Mouse (Mus musculus) midbrain, embryonic 11.5 days (tissue): ENCODE measurements around the gene Klf1. TPM values are rescaled to one million over a fixed set of nuclear protein-coding genes. Genes with fewer than 3 reads are reported as not detected.
A peak's percentile ranks its signal among the peaks of the same experiment; 100 is the strongest.

Experiments
- ATAC-seq: fragments of 200-750 bp; cut with Nextera tagmentation; 2 replicates; pipeline ENCODE4 v1.8.0; 2017; ENCODE audit warnings: moderate TSS enrichment, moderate library complexity; ENCODE audit not compliant: low FRiP score
- DNase-seq: peaks from one replicate; pipeline ENCODE4 v3.0.0; 2015; ENCODE audit warnings: low spot score; ENCODE audit errors: missing footprints
- H3K27ac ChIP-seq: fragments of 300-500 bp; sonication (generic); 2 replicates; pipeline ENCODE4 v1.5.1; 2014; ENCODE audit warnings: low read depth, low read length
- H3K27me3 ChIP-seq: fragments of 300-500 bp; sonication (generic); 2 replicates; pipeline ENCODE4 v1.6.1; 2014; ENCODE audit warnings: mild to moderate bottlenecking, low read length, moderate library complexity, mixed read lengths; ENCODE audit not compliant: control insufficient read depth, insufficient read depth
- H3K36me3 ChIP-seq: fragments of 300-500 bp; sonication (generic); 2 replicates; pipeline ENCODE4 v1.6.1; 2014; ENCODE audit warnings: mild to moderate bottlenecking, low read length, moderate library complexity, mixed read lengths; ENCODE audit not compliant: control insufficient read depth, insufficient read depth
- H3K4me1 ChIP-seq: fragments of 300-500 bp; sonication (generic); 2 replicates; pipeline ENCODE4 v1.6.1; 2014; ENCODE audit warnings: low read length; ENCODE audit not compliant: control insufficient read depth, insufficient read depth
- H3K4me2 ChIP-seq: fragments of 300-500 bp; sonication (generic); 2 replicates; pipeline ENCODE4 v1.6.1; 2014; ENCODE audit warnings: mild to moderate bottlenecking, moderate library complexity
- H3K4me3 ChIP-seq: fragments of 300-500 bp; sonication (generic); 2 replicates; pipeline ENCODE4 v1.5.1; 2014; ENCODE audit warnings: low read depth, low read length
- H3K9ac ChIP-seq: fragments of 300-500 bp; sonication (generic); 2 replicates; pipeline ENCODE4 v1.6.1; 2014; ENCODE audit warnings: low read length
- H3K9me3 ChIP-seq: fragments of 300-500 bp; sonication (generic); 2 replicates; pipeline ENCODE4 v1.6.1; 2016; ENCODE audit warnings: low read length; ENCODE audit not compliant: control insufficient read depth
- WGBS: fragments of 180-500 bp; shearing (Covaris S2); extraction: QIAGEN DNeasy Blood & Tissue Kit; methylation state at CpG from one replicate; pipeline ENCODE4 v1.1.7; 2014; 5-methylcytosine and 5-hydroxymethylcytosine counted together
- polyA plus RNA-seq: library from polyadenylated mRNA; unstranded; fragments of >200 nt; fragmentation: Nextera tagmentation; extraction: Ambion mirVana; gene quantifications from 2 replicates; pipeline ENCODE4 v1.2.1, GENCODE M21; 2014

Gene Klf1
- polyA plus RNA-seq, 1 experiment from 2014 or later, result 13.7 TPM

DNA sequence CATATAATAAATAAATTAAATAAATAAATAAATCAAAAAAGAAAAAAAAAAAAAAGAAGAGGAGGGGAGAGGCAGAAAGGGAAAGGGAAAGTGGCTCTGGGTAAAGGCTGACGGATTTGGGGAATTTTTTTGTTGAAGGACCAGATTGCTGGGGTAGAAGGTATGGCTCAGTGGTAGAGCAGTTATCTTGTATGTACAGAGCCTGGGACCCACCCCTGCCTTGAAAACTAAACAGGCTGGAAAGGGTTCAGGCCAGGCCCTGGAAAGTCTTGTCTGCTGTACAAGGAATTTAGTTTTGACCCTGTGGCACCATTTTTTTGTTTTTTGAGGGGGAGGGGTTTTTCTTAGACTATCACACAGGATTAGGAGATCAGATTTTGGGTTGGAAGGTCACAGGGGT is 22.8 kb upstream of the Klf1 start:
- 96% methylated on average over 1 of the region's 1 CpGs for WGBS

DNA sequence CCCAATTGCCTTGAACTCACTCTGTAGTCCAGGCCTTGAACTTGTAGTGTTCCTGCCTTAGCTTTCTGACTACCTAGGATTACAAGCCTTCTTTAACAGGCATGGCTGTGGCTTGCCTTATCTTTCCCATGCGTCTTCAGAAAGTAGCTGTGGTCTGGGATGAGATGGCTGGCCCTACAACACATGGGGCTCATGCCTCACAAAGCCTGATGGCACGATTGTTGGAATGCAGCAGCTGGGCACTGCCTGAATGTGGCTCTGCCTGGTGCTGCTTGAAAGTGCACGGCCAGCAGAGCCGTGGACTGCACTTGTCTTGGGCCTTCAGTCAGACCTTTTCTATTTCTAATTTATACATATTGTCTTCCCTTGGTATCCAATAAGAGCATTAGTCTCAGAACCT is 17.0 kb upstream of the Klf1 start:
- DNase-seq, result no peak

More for the DNA sequence above, 22.8 kb upstream of the Klf1 start:
- H3K9ac ChIP-seq, result no peak overlapping the region
- no peaks in the 10 kb centered on the region for H3K9me3 ChIP-seq
- H3K4me1 ChIP-seq, result no peaks in the 10 kb centered on the region
- DNase-seq (no peak), ATAC-seq (no peak)
- no peaks in the 10 kb centered on the region for H3K36me3 ChIP-seq
- H3K4me3 ChIP-seq, result no peak overlapping the region
- H3K27ac ChIP-seq, result no peak overlapping the region
- H3K27me3 ChIP-seq, result no peaks in the 10 kb centered on the region
- H3K4me2 ChIP-seq, result no peak overlapping the region

DNA sequence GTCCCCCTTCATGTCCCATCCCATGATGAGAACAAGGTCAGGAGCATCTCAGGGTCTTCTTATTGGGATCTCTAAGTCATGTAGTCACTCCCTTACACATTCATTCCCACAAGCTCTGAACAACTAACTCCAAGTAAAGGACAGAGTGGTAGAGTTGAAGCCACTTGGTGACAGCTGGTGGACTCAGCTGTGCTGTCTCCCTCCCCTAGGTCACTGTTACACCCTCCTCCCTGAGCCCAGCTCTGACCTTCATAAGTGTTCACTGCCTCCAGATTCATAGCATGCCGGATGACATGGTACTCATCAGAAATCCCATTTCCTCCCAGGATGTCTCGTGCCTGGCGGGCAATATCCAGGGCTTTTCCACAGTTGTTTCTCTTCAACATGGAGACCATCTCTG is 13.4 kb upstream of the Klf1 start:
- 93% methylated on average over 3 of the region's 3 CpGs for WGBS
- H3K4me2 ChIP-seq, result no peak overlapping the region
- peaks cover 3% of the 10 kb centered on the region; the same call in 1 of the 2 replicates for H3K36me3 ChIP-seq
- no peak for DNase-seq
- no peaks in the 10 kb centered on the region for H3K9me3 ChIP-seq
- H3K27ac ChIP-seq, result no peak overlapping the region
- no peaks in the 10 kb centered on the region for H3K27me3 ChIP-seq
- no peak overlapping the region for H3K4me3 ChIP-seq
- H3K9ac ChIP-seq, result no peak overlapping the region
- no peak for ATAC-seq
- H3K4me1 ChIP-seq, result peaks cover 5% of the 10 kb centered on the region

More for the DNA sequence above, 17.0 kb upstream of the Klf1 start:
- H3K4me3 ChIP-seq, result no peak overlapping the region
- WGBS, result 87% methylated on average over 4 of the region's 4 CpGs
- H3K27me3 ChIP-seq, result no peaks in the 10 kb centered on the region
- no peak for ATAC-seq
- H3K9me3 ChIP-seq, result no peaks in the 10 kb centered on the region
- no peak overlapping the region for H3K4me2 ChIP-seq
- H3K36me3 ChIP-seq, result peaks cover 3% of the 10 kb centered on the region; the same call in 1 of the 2 replicates
- H3K9ac ChIP-seq, result no peak overlapping the region
- H3K4me1 ChIP-seq, result no peaks in the 10 kb centered on the region
- no peak overlapping the region for H3K27ac ChIP-seq

DNA sequence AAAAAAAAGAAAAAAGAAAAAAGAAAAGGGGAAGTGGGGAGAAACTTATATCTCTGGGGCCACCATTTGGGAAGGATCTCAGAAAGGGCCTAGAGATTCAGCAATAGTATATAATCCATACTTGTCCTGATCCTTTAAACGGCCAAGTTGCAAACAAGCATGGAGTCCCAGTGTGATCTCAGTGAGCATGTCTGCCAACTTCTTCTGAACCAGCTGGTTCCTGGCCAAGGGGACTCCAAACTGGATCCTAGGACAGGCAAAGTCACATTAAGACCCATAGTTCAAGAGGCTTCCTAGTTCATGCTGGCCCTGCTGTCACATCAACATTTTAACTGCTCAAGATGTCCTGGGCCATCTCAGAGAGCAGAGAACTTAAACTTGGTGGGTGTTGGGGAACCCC is 12.6 kb upstream of the Klf1 start:
- WGBS, result 93% methylated on average over 1 of the region's 1 CpGs
- Histone ChIP-seq H3K4me3 (no peak overlapping the region), H3K36me3 (peaks cover 3% of the 10 kb centered on the region; the same call in 1 of the 2 replicates), H3K9ac (no peak overlapping the region), H3K27ac (no peak overlapping the region), H3K4me2 (no peak overlapping the region), H3K9me3 (no peaks in the 10 kb centered on the region), H3K4me1 (peaks cover 5% of the 10 kb centered on the region), H3K27me3 (no peaks in the 10 kb centered on the region)
- no peak for ATAC-seq
- DNase-seq, result peak; percentile 56

DNA sequence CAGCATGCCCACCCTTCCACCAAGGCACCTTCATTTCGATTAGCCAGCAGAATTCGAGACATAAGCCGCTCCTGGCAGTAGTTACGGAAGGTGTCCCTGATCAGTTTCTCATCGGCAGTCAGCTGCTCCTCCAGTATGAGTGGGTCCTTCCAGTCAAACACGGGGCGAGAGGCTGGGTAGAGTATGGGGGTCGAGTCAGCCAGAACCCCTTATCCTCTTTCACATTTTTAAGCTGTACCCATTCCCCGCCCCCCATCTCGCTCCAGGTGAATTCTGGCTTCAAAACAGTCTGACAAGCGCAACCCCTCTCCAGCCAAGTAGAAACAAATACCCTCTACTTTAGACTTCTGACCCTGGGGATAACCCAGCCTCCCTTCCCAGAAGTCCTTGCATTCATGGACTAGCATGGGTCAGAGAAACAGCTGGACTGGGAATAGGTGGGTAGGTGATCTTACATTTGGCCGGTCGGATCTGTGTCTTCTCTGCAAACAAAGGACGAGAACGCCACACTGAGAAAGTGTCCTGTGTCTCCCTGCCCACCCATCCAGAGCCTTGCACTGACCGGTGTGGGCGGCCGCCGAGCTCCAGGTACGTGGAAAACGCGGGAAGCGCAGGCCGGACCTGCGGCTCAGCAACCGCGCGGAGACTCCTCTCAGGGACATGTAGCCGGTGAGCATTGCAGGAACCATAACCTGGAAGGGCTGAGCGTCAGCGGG is 8.6 kb upstream of the Klf1 start:
- DNase-seq (no peak), ATAC-seq (no peak; the same call in 1 of the 2 replicates)
- H3K27ac ChIP-seq, result no peak overlapping the region
- no peaks in the 10 kb centered on the region; the same call in 1 of the 2 replicates for H3K36me3 ChIP-seq
- H3K9me3 ChIP-seq, result no peaks in the 10 kb centered on the region
- H3K4me3 ChIP-seq, result peak overlapping the region; percentile 59
- peak overlapping the region; percentile 67 for H3K9ac ChIP-seq
- peak overlapping the region; percentile 80 for H3K4me2 ChIP-seq
- H3K4me1 ChIP-seq, result peaks cover 5% of the 10 kb centered on the region
- 13% methylated on average over 31 of the region's 31 CpGs for WGBS
- no peaks in the 10 kb centered on the region for H3K27me3 ChIP-seq

DNA sequence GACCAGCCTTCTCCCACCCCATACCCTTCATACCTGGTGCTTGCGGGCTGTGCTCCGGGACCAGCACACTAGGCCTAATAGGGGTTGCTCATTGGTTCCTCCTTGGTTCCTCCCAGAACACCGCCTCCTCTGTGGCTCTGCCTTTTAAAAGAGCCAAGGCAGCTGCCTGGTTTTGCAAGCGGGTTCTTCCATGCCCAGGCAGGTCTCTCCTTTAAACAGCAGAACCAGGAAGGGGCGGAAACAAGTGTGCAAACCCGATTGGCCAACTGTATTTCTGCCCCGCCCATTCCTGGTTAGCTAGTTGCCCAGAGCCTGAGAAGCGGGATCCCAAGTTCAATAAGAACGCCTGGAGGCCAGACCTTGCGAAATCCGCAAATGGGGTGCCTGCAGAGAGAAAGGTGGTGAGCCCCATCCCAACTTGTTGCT is 8.0 kb upstream of the Klf1 start, which contains the start of gene Gcdh:
Gene Gcdh, minus strand, starts transcription at position 213 of the 426 bp plus-strand sequence.
- H3K9me3 ChIP-seq, result no peaks in the 10 kb centered on the region
- H3K4me3 ChIP-seq, result peak within 1 kb of the TSS; percentile 59
- peaks cover 5% of the 10 kb centered on the region for H3K4me1 ChIP-seq
- ATAC-seq (peak; percentile 95), DNase-seq (peak; percentile 97)
- no peaks in the 10 kb centered on the region for H3K27me3 ChIP-seq
- WGBS, result under 1% methylated on average over 11 of the region's 11 CpGs
- H3K27ac ChIP-seq, result no peak within 1 kb of the TSS
- H3K9ac ChIP-seq, result peak within 1 kb of the TSS; percentile 67
- H3K4me2 ChIP-seq, result peak within 1 kb of the TSS; percentile 80
- no peaks in the 10 kb centered on the region; the same call in 1 of the 2 replicates for H3K36me3 ChIP-seq

DNA sequence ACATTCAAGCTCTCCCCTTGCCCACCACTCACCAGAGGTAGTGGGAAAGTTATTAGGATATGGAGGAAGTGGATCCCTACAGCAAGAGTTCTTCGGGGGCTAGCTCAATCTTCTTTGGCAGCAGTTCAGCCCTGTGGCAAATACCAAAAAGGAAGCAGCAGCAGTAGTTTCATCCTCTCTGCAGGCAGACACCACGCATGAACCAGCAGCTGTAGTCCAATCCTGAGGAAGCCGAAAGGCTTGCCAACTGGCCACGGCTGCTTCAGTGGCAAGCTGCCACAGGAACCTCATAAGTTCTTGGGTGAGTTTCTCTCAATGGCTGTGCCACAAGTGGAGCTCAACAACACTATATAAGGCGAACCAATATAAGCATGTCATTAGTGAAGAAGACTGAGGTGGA is 5.8 kb upstream of the Klf1 start:
- Histone ChIP-seq H3K9ac (no peak overlapping the region), H3K27me3 (no peaks in the 10 kb centered on the region), H3K9me3 (no peaks in the 10 kb centered on the region), H3K4me3 (no peak overlapping the region), H3K4me2 (no peak overlapping the region), H3K27ac (no peak overlapping the region), H3K4me1 (peaks cover 5% of the 10 kb centered on the region), H3K36me3 (no peaks in the 10 kb centered on the region; the same call in 1 of the 2 replicates)
- DNase-seq (no peak), ATAC-seq (no peak)
- WGBS, result 88% methylated on average over 5 of the region's 5 CpGs

DNA sequence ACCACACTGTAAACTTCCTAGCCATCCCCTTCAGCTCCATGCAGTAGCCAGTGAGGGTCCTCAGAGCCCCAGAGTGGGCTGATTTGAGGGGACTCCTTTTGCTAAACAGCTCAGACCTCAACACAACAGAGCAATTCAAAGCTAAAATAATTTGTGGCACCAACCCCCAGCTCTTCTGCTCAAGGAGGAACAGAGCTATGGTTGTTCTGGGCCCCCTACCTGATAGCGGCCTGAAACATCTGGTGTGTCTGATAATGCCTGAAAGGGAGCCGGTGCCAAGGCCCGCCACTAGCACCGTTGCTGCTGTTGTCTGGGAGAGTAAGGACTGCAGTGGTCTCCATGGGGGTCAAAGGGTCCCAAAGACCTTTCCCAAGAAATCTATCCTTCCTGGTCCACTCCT is 657 bp upstream of the Klf1 start:
- 56% methylated on average over 4 of the region's 4 CpGs for WGBS
- Histone ChIP-seq H3K9me3 (no peaks in the 10 kb centered on the region), H3K4me3 (no peak overlapping the region), H3K27me3 (peaks cover 6% of the 10 kb centered on the region; the same call in 1 of the 2 replicates), H3K9ac (no peak overlapping the region), H3K4me2 (no peak overlapping the region), H3K4me1 (peaks cover 7% of the 10 kb centered on the region; the same call in 1 of the 2 replicates), H3K27ac (no peak overlapping the region; the same call in 1 of the 2 replicates), H3K36me3 (no peaks in the 10 kb centered on the region)
- ATAC-seq, result no peak
- no peak for DNase-seq

DNA sequence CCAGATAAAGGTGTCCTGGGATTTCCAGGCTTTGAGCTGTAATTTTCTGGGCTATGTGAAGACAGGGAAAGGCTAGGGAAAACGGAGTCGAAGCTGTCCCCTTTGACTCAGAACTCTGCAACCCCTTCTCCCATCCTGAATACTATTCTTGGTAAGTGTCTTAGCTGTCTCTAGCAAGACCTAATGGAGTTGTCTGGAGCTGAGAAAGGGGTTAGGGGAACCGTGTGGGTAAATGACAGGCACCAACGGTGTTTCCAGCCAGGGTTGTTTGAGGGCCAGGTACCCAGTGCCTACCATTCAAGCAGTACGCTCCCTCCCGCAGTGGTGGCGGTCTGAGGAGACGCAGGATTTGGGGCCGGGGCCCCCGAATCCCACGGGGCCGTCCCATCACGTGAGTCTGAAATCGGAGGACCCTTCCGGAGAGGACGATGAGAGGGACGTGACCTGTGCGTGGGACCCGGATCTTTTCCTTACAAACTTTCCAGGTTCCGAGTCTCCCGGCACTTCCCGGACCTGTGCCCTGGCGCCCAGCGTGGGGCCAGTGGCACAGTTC is 715 bp downstream of the Klf1 start:
- H3K4me3 ChIP-seq, result peak overlapping the region; percentile 48
- no peaks in the 10 kb centered on the region for H3K9me3 ChIP-seq
- WGBS, result 3% methylated on average over 24 of the region's 24 CpGs
- peak overlapping the region; percentile 83 for H3K4me2 ChIP-seq
- H3K4me1 ChIP-seq, result peaks cover 7% of the 10 kb centered on the region; the same call in 1 of the 2 replicates
- no peak overlapping the region for H3K27ac ChIP-seq
- DNase-seq, result no peak
- peak overlapping the region; percentile 66 for H3K9ac ChIP-seq
- peaks cover 6% of the 10 kb centered on the region; the same call in 1 of the 2 replicates for H3K27me3 ChIP-seq
- no peak for ATAC-seq
- no peaks in the 10 kb centered on the region for H3K36me3 ChIP-seq
